Mouse (Mus musculus) erythroblast, embryonic 14.5 days (primary cell): Measurements from ENCODE around the gene Thsd7a.

Experiments used
- GATA1 ChIP-seq: IDR thresholded peaks from 2 replicates; pipeline ENCODE4 v1.6.1; 2012; ENCODE audit warnings: low read length, inconsistent platforms, mixed read lengths
- TAL1 ChIP-seq: IDR thresholded peaks from 3 replicates; pipeline ENCODE4 v1.6.1; 2012; ENCODE audit warnings: low read length, inconsistent platforms, mixed read lengths

DNA sequence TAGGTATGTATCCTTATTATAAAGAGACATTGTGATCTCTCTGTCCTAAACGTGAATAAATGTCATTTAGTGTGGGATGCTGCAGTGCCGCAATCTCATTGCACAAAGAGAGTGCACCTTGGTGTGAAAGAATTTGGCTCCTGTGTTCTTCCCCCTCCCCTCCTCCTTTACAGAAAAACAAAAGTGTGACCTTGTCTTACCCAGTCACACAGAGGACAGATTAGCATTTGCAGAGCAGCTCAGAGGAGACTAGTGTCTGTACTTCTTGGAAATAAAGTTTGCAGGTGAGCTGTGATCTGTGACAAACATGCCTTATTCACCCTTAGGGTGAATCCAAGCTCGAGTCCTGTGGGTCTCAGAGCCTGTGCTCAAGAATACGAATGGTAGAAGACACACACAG is 332.2 kb downstream of the Thsd7a start:
- no peak for TF ChIP-seq GATA1
- TF ChIP-seq TAL1 = no peak
